Mouse (Mus musculus) adrenal gland, postnatal 10 days (tissue): ENCODE results near the gene Cnst. TPM values are rescaled to one million over a fixed set of nuclear protein-coding genes. Genes with fewer than 3 reads are reported as not detected.

Source experiments
- DNase-seq: peaks from one replicate; pipeline ENCODE4 v3.0.0; 2021; ENCODE audit warnings: mixed read lengths
- long read RNA-seq, 2 experiments: library from polyadenylated mRNA; stranded (forward); transcript quantifications; one replicate each; pipeline ENCODE4 v2.0.0; 2021
- total RNA-seq, 2 experiments: library from RNA; stranded (reverse); gene quantifications; 2 replicates each; pipeline ENCODE4 v1.2.3; 2021

Gene Cnst
- total RNA-seq: 10 to 100 TPM; 36.5 to 42.1 TPM
- long read RNA-seq, experiment 1, full-length matches to known transcripts: 19 of 29 reads
- long read RNA-seq, experiment 1, partial matches to known transcripts: 9 of 29 reads
- long read RNA-seq, experiment 1, other reads (novel, unspliced or antisense): 1 of 29 reads
- long read RNA-seq, experiment 2, full-length matches to known transcripts: 7 of 13 reads
- long read RNA-seq, experiment 2, partial matches to known transcripts: 5 of 13 reads
- long read RNA-seq, experiment 2, other reads (novel, unspliced or antisense): 1 of 13 reads

DNA sequence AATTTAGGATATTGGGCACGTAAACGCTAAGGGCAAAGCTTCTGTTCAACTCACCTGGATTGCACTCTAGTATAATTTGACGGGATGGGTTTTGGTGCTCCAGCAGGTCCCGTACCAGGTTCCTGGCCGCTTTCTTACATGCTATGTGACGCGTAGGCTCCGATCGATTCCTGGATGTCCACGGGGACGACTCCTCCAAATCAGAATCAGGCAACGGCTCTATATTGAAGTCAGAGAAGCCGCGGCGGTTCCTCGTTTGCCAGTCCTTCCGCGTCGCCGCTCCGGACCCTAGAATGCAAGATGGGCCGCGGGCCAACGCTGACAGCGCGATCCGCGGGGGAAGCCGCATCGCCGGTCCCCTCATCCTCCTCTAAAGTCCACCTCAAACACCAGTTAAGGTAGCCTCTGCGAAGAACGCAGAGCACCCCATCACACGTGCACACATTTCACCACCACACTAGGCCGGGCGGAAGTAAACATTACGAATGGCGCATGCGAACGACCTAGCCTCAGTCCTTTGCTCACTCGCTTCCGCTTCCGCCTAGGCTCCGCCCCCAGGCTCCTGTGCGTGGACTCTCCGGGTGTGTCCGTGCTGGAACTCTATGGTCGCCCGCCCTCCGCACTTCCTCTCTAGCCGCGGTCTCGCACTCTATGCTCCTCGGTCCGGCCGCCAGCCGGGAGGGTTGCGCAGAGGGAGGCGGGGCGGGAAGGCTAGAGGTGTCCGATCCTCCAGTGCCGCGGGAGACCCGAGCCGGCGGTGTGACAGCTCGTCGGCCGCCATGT lies at the start of gene Cnst, which contains the start of gene Tfb2m:
TSS of gene Cnst (plus strand) at position 603 of the 783 bp plus-strand sequence.
TSS of gene Tfb2m (minus strand) at position 500 of the 783 bp plus-strand sequence.
- DNase-seq: peak; percentile 99

DNA sequence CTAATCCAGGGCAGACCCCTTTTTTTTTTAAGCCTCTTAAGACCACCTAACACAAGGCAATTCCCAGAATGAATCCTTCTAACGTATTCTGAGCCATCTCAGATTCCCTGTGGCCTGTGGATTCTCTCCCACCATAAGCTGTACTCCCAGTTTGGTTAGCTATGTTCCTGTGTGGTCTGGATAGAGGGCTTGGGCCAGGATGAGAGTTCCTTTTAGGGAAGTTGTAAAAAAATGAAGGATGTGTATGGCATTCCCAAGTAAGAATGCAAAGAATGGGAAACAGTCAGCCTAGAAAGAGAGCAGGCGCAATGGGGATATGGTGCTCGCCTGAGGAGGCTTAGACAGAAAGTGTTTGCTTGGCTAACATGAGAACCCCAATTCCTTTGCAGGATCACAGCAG lies 46.9 kb upstream of the Cnst start:
- no peak for DNase-seq

DNA sequence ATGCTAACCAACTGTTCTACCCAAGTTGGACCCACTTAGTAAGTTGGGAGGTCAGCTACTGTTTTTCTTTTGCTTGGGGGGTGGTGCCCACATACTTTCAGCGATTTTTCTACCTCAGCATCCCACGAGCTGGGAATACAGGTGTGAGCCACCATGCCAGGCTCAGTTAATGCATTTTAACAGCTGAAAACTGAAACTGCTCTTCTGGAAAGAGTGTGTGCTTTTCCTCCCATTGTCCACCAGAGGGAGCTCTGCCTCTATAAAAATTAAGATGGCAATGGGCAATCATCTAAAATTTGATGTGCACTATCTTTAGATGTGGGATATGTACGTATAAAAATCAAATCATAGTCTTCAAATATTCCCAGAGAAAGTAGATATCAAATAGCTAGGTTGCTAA lies 43.6 kb upstream of the Cnst start:
- DNase-seq: no peak

DNA sequence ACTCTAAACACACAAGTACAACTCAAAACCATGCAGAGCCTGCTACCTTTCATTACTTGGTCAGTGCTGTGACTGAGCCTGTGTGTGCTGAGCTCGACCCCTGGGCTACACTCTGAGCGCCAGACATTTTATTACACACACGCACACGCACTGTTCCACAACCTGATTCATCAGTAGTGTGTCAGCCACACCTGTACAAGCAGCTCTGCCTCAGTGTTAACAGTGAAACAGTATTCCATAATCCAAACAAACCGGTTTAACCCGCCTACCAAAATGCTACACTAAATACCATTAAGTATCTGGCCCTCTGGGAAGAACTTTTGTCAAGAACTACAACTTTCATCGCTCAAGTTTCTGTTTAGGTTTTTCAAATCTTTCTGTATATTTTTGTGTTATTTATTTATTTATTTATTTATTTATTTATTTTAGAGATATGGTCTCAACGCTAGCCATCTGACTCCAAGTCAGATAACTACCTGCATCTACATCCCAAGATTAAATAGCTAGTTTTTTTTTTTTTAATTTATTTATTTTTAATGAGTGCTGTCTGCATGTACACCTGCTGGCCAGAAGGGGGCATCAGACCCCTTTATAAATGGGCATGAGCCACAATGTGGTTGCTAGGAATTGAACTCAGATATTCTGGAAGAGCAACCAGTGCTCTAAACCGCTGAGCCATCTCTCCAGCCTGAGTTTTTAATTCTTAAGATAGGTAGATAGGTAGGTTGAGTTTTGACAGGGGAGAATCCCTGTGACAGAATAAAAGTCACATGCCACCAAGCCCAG lies 39.4 kb upstream of the Cnst start:
- peak; percentile 43 for DNase-seq

DNA sequence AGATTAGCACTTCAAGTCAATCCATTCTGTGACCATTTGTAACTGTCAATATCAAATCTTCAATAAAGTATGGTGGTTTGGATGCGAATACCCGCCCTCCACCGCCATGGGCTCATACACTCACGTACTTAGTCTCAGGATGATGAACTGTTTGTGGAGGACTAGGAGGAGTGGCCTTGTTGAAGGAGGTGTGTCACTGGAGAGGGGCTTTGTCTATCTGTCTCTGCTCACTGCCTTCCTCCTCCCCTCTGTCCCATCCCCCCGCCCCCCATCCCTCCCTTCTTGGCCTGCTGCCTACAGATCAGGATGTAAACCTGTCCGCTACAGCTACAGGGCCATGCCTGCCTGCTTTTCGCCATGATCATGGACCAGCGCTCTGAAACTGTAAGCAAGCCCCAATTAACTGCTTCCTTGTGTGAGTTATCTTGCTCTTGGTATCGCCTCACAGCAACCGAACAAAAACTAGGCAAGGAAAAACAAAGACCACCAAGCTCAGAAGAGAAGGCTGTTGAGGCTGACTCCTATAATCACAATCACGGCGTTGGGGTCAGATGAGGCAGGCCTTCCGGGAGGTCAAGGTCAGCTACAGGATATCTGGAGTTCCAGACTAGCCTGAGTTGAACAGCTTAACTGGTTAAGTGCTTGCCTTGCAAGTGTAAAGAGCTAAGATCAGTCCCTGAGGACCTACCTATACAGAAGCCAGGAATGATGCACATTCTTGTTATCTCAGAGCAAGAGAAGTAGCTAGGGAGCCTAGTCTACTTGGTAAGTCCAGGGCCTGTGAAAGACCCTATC lies 35.4 kb upstream of the Cnst start:
- DNase-seq: no peak

DNA sequence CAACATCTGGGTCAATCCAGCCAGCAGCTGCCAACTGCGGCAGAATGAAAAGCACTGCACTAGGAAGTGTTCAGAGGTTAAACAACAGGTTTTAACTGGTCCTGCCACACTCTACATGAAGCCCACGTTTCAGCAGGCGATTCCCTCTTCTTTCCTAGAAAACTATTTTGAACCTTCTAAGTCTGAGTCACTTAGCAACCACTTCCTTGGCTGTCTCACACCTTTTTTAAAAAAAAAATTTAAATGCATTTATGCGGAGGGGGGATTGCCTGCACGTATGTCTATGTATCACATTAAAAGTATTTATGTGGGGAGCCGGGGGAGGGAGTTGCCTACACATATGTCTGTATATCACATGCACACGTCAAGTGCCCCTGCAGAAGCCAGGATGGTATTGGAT lies 34.3 kb upstream of the Cnst start:
- no peak for DNase-seq

DNA sequence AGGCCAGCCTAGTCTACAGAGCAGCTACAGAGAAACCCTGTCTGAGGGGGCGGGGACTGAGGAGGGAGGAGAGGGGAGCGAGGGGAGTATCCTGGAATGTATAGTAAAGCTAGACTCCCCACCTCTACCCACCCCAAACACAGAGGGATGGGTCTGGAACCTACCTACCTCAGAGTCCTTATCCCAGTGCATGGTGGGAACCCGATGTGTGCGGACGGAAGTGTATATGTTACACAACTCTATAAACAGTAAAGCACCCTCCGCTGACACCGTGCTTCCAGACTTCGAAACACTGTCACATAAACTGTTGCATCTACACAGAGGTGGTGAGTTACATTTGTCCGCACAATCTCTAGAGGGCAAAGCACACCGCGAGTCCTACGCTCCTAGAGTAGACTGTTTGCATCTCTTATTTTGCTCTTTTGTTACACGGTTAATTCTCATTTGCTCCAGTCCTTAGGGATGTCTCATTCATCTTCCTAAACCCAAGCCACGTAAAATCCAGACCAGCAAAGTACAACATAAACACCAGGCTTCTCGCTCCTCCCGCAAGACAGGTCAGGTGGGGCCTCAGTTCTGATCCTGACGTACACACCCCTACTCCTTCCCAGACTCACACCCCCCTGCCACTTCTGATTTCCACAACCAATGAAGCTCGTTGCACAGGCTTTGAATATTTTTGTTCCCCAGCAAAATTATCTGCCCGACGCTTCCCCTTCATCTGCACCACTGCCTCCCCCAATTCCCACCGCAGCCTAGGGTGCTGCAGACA lies 29.0 kb upstream of the Cnst start:
- DNase-seq: peak; percentile 7

DNA sequence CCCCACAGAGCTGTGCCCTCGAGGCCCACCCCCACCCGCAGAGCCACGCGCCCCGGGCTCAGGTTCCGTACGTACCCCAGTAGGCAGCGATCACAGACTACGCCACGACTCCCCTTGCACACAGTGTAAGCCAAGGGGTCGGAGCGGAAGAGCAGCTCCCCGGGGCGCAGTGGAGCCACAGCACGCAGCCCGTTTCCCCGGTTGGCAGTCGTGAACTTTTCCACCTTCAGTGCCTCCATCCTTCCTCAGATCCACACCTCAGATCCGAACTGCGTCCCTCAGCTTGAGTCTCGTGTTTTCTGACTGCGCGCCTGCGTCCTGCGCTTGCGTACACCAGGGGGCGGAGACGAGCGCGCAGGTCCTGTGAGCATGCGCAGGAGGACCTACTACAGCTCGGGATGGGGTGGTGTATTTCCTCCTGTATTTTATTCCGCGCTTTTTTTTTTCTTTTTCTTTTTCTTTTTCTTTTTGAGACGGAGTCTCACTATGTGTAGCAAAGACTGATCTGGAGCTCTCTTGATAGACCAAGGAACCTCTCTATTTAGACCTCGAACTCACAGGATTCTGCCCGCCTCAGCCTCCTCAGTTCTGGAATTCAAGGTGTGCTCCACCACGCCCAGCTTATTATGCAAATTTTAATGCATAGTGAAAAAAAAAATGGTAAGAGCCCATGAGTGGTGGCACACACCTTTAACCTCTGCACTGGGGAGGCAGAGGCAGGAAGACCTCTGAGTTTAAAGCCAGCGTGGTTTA lies 28.3 kb upstream of the Cnst start, which contains the start of gene Smyd3:
TSS of gene Smyd3 (minus strand) at position 329 of the 753 bp plus-strand sequence.
- peak; percentile 89 for DNase-seq

DNA sequence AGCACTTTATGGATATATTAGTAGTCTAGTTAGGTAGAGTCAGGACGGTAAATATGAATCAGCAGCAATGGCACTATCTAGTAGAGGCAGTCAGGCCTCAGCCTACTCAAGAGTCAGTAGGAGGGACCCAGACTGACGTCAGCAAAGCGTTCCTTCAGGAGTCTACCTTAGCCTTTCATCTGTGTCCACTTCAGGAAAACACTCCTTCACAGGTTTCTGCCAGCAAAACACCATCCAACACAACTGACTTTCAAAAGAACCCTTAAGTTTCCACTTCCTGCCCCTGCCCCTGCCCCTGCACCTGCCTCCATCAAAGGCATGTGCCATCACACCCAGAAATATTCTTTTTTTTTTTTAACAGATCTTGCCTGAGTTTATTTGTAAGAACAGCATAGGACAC lies 26.3 kb upstream of the Cnst start:
- no peak for DNase-seq

DNA sequence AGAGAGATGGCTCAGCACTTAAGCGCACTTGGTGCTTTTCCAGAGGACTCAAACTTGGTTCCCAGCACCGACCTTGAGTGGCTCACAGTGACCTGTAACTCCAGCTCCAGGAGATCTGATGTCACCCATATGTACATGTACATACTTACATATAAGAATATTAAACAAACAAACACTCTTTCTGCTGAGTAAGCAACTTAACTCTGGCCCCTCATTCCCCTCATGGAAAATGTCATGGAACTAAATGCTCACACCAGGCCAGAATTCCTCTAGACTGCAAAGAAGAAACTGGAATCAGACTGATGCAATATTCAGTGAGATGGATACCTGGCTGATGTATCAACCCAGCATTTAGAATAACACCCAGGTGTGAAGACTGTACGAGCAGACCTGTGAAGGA lies 7.1 kb upstream of the Cnst start:
- DNase-seq: no peak

DNA sequence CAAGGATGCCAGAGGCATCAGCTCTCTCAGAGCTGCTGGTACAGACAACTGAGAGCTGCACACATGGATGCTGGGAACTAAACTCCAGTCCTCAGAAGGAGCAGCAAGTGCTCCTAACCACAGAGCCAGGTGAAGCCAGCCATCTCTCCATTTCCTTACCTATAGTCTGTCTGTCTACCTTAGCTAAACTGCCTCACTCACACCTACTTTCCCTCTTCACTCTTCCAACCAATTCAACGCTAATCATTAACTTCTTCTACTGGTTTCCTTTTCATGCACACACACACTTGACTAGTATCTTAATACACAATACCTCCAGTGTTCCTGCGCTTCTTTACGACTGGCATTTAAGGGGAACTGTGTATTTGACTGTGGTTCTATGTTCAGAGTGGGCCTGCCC lies 6.3 kb upstream of the Cnst start:
- no peak for DNase-seq

DNA sequence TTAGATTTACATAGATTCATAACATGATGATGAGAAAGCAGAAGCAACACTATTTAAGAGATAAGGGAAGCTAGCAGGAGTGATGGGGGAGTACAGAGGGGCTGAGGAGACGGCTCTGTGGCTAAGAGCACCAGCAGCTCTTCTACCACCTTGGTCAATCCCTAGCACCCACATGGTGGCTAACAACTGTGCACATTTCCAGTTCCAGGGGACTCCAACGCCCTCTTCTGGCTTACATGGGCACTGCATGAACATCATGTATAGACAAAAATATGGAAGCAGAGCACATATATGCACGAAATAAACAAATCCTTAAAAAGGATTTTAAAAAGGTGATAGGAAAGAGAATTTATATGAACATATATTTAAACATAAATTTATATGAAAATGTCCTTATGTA lies 4.7 kb upstream of the Cnst start:
- no peak for DNase-seq

DNA sequence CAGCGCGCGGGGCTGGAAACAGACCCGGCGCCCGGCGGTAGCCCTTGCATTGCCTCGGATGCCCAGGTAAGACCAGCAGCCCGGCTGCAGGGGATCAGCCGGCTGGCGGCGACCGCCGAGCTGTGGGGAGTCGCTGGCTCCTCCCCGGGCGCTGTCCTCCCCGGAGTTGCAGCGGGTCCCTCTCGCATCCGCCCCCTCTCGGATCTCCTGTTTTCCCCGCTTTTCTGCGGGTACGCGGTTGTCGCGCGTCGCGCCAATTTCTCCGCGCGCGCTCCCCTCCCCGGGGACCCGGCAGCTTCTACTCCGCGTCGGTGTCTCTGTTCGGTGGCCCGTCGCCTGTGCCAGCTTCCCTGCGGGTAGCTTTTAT lies 364 bp downstream of the Cnst start:
- no peak for DNase-seq

DNA sequence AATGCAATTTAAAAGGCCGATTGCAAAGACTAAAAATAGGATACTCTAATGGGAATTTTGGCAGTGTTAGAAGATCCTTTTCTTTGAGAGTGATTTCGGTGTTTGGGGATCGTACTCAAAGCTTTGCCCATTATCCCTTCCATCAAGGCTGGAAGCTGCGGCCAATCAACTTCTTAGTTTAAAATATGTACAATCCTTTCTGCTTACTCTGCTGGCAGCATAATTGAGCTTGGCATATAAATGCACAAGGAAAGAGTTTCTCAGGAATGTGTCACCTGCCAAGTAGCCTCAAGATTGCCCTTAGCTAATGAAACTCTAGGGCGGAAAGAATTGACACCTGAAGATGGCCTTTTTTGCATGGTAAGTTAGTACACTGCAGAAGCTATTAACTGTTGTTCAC lies 1.0 kb downstream of the Cnst start:
- no peak for DNase-seq

DNA sequence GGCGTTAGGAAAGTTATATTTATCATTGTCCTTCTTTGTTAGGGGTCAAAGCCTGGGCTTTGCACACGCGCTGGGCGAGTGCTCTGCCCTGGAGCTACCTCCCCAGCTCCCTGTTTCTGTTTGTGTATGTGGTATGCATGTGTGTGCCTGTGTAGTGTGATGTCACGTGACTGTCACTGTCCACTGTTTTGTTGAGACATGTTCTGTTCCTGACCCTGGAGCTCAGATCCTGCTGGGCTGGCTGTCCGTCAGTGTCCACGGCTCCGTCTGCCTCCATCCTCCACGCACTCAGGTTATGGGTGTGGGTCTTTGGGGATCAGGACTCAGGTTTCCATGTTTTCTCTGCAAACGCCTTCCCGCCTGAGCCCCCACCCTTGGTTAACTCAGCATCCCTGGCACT lies 2.0 kb downstream of the Cnst start:
- no peak for DNase-seq

DNA sequence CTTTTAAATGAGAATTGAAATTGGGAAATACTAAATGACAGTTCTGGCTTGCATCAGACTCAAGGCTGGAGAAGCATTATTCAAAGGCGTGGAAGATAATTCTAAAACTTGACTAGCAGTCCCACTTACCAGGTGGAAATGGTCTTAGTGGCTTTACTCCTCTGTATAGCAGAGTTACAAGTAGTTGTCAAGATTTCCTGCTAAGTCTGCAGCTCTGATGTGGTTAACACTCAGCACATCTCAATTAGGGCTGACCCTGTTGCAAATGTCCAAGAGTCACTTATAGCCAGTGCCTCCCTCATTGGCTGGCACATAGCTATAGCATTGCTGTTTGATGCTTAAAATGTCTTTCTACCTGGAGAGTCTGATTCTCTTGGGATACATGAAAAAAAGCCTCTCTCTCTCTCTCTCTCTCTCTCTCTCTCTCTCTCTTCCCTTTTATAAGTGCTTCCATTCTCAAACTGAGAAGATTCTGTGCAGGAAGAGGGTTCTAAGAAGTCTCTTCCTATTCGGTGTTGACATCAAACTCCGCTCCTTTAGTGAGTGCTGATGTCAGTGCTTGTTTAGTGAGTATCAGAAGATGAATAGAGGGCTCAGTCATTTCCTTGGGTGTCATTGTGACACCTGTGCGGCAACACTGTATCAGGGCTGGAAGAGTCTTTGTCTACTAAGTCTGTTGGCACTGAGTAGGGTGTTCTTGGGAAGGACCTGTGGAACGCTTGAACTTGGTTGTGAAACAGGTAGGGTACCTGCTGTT lies 3.0 kb downstream of the Cnst start:
- no peak for DNase-seq

DNA sequence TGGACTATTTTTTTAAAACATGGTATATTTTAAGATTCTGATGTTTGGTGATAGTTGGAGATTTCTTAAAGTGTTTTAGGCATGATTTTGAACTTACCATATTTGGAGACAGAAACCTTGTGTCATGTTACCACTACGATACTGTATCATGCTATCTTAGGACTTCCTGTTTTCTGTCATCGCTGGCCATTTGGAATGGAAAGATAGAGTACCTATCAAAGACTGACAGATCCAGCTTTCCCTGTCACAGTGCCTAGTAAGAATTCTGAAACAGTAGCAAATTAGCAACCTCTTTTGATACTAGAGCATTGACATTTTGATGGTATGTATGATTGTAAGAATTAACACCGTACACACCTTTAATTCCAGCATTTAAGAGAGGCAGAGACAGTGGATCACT lies 5.2 kb downstream of the Cnst start:
- DNase-seq: no peak

DNA sequence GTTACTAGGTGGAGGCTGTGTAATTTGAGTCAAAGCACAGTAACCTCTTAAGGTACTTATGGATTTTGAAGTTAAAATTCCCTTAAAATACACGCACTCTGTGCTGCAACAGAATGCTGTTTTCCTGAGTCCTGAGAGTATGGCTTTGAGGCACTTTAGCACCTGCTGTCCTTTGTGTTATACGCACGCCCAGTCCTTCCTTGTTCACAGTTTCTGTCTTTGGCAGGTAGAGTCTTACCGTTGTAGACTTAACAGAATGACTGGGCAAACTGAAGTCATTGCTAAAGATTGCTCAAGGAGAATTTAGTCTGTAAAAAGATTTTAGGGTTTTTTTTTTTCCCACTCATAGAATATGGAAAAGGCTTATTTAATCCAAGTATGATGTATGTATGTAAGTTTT lies 5.8 kb downstream of the Cnst start:
- no peak for DNase-seq

DNA sequence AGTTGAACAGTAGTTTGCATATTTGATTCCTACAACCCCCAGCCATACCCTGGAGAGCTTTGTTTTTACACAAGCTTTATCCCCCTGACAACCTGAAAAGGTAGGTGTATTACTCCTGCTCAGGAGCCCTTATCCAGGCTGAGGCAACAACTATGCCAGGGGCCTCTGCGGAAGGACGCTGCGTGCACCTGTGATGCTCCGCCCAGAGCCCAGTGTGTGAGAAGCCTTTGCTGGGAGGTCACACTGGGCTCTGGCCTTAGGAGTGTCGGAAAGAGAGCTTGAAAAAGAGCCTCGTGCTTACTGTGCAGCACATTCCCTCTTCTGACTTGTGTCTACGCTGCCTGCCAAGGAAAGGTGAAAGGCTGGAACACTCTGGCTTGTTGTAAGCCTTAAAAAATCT lies 6.6 kb downstream of the Cnst start:
- DNase-seq: no peak
